Mouse (Mus musculus): Measurements from ENCODE around the gene Mex3a. TPM values are rescaled to one million over a fixed set of nuclear protein-coding genes. Genes with fewer than 3 reads are reported as not detected.

The Mex3a gene
- polyA plus RNA-seq, 1 experiment from 2014 or later = 43.5 TPM

DNA sequence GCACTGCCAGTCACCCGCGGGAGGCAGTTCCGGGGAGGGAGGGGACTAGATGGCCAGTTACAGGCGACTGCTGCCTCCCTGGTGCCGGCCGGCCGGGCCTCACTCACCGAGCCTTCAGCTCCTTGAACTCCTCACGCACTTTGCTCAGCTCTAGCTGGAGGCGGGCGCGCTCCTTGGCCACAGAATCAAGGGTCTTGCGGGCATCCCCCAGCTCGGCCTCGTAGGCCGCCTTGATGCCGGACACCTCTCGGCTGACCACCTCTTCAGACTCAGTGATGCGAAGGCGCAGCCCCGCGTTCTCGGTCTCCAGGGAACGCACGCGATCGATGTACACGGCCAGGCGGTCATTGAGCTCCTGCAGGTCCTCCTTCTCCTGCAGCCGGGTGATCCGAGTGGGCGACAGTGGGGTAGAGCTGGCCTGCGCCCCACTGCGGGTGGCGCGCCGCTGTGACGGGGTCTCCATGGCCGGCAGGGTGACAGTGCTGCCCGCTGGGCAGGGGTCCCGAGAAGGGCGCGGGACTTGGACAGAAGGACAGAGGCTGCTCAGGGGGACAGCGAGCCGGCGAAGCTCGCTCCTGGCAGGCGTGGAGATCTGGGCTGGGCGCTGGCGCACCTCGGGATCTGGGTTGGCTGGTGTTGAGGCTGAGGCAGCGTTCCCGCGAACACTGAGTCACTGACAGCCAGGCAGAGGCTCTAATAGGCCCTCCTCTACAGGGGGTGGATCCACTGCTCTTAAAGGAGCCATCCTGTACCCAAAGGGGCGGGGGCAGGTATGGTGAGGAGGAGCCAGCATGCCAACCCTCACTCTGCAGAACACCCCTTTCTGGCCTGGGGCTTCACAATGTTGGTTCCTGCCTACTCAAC is 29.3 kb upstream of the Mex3a start:
- DNase-seq (ENCODE audit: low spot score) = peak; percentile 57
- H3K4me3 ChIP-seq (ENCODE audit: low read depth, low read length) = peak overlapping the region; percentile 54
- H3K9me3 ChIP-seq (ENCODE audit: control insufficient read depth, low read length) = no peaks in the 10 kb centered on the region
- ATAC-seq (ENCODE audit: insufficient number of reproducible peaks, low FRiP score, low TSS enrichment, low read depth) = peak; percentile 81
- WGBS = under 1% methylated on average over 55 of the region's 55 CpGs
- no peaks in the 10 kb centered on the region for H3K36me3 ChIP-seq (ENCODE audit: control insufficient read depth, insufficient read depth, low read length)
- peaks cover 13% of the 10 kb centered on the region for H3K27me3 ChIP-seq (ENCODE audit: control insufficient read depth, insufficient read depth, low read length)
- H3K27ac ChIP-seq (replicated peaks; ENCODE audit: low read depth, low read length) = no peak overlapping the region
- H3K9ac ChIP-seq (ENCODE audit: low read length) = peak overlapping the region; percentile 61
- peaks cover 27% of the 10 kb centered on the region for H3K4me1 ChIP-seq (ENCODE audit: control insufficient read depth, insufficient read depth, low read length)
- H3K4me2 ChIP-seq (ENCODE audit: low read depth, severe bottlenecking) = peak overlapping the region; percentile 98

DNA sequence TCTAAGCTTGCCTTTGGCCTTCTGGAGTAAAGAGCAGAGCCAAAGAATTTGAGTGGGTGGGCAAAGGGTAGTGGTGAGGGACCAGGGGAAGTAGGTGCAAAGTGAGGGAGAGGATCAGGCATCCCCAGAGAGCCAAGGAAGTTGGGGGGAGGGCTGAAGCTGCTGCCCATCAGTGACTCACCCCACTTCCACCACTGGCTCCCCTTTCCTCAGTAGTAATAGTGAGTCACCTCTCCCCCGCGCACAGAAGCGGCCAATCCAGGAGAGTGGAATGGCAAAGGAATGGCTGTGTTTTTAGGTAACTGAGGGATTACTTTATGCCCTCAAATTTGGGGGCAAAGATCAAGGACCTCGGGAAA is 28.7 kb upstream of the Mex3a start:
- DNase-seq (ENCODE audit: low spot score) = no peak
- H3K27ac ChIP-seq (replicated peaks; ENCODE audit: low read depth, low read length) = no peak overlapping the region

DNA sequence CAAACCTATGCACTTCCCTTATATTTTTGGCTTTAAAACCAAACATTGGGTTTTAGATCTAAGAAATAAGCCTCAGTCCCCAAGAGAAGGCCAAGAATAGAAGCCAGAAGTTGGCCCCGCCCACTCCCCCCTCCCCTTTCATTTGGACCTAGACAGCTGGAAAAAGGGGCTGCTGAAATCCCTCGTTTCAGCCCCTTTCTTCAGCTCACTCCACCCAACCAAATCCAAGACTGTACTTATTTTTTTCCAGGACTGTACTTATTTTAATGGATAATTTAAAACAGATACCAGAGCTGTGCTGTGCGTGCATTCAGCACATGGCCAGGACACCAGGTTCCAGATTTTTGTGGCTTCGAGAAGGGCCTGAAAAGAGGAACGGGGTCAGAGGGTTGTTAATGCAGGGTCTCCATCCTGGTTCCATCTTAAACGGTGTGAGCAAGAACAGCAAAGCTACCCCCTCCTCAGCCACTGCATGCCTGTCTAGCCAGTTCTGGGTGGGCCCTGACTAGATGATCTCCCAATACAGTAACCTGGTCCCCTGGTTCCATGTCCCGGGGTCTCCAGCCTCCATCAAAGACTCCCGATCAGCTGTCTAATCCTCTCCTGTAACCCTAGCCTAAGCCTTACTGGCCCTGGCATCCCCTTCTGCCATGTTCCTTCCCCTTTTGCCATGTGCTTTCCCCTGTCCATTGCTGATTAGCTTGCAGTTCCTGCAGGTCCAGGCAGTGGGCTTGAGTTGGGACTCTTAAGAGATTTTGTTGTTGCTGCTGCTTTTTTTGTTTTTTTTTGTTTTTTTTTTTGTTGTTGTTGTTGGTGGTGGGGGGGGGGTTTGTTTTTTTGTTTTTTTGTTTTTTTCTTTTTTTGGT is 28.1 kb upstream of the Mex3a start:
- Histone ChIP-seq H3K27me3 (ENCODE audit: control insufficient read depth, insufficient read depth, low read length) (peaks cover 13% of the 10 kb centered on the region), H3K9me3 (ENCODE audit: control insufficient read depth, low read length) (no peaks in the 10 kb centered on the region), H3K27ac (replicated peaks; ENCODE audit: low read depth, low read length) (no peak overlapping the region; the same call in 1 of the 2 replicates), H3K4me1 (ENCODE audit: control insufficient read depth, insufficient read depth, low read length) (peaks cover 27% of the 10 kb centered on the region), H3K4me3 (ENCODE audit: low read depth, low read length) (no peak overlapping the region), H3K4me2 (ENCODE audit: low read depth, severe bottlenecking) (no peak overlapping the region), H3K9ac (ENCODE audit: low read length) (no peak overlapping the region), H3K36me3 (ENCODE audit: control insufficient read depth, insufficient read depth, low read length) (no peaks in the 10 kb centered on the region)
- WGBS = 42% methylated on average over 8 of the region's 8 CpGs
- DNase-seq (ENCODE audit: low spot score) = no peak
- no peak for ATAC-seq (ENCODE audit: insufficient number of reproducible peaks, low FRiP score, low TSS enrichment, low read depth)

More for the DNA sequence above, 28.7 kb upstream of the Mex3a start:
- Histone ChIP-seq H3K36me3 (ENCODE audit: control insufficient read depth, insufficient read depth, low read length) (no peaks in the 10 kb centered on the region), H3K4me3 (ENCODE audit: low read depth, low read length) (no peak overlapping the region), H3K4me2 (ENCODE audit: low read depth, severe bottlenecking) (peak overlapping the region; percentile 98), H3K27me3 (ENCODE audit: control insufficient read depth, insufficient read depth, low read length) (peaks cover 13% of the 10 kb centered on the region), H3K9ac (ENCODE audit: low read length) (peak overlapping the region; percentile 61; the same call in 1 of the 2 replicates), H3K4me1 (ENCODE audit: control insufficient read depth, insufficient read depth, low read length) (peaks cover 27% of the 10 kb centered on the region), H3K9me3 (ENCODE audit: control insufficient read depth, low read length) (no peaks in the 10 kb centered on the region)
- no peak for ATAC-seq (ENCODE audit: insufficient number of reproducible peaks, low FRiP score, low TSS enrichment, low read depth)
- WGBS = 18% methylated on average over 4 of the region's 4 CpGs

DNA sequence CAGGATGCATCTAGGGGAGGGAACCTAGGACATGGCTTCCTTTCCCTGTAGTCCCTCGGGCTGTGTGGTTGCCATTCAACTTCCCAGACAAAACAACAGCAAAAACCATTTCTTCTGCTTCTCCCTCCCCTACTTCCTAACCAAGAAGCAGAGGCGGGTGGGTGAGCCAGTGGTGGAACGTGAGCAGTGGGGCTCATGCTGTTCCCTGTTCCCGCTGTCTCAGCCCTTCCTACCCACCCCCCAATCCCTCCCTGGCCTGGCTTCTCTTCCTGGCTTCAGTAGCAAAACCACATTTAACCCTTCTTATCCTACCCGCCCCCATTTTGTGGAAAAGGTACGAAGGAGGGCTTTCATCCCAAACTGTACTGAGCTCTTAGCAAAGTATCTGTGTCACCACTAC is 27.1 kb upstream of the Mex3a start:
- Histone ChIP-seq H3K9ac (ENCODE audit: low read length) (no peak overlapping the region), H3K9me3 (ENCODE audit: control insufficient read depth, low read length) (no peaks in the 10 kb centered on the region), H3K4me3 (ENCODE audit: low read depth, low read length) (no peak overlapping the region), H3K4me2 (ENCODE audit: low read depth, severe bottlenecking) (no peak overlapping the region), H3K36me3 (ENCODE audit: control insufficient read depth, insufficient read depth, low read length) (no peaks in the 10 kb centered on the region), H3K27ac (replicated peaks; ENCODE audit: low read depth, low read length) (no peak overlapping the region; the same call in 1 of the 2 replicates), H3K4me1 (ENCODE audit: control insufficient read depth, insufficient read depth, low read length) (peaks cover 35% of the 10 kb centered on the region), H3K27me3 (ENCODE audit: control insufficient read depth, insufficient read depth, low read length) (peaks cover 13% of the 10 kb centered on the region)
- ATAC-seq (ENCODE audit: insufficient number of reproducible peaks, low FRiP score, low TSS enrichment, low read depth) (no peak), DNase-seq (ENCODE audit: low spot score) (no peak)
- WGBS = 74% methylated on average over 6 of the region's 6 CpGs

DNA sequence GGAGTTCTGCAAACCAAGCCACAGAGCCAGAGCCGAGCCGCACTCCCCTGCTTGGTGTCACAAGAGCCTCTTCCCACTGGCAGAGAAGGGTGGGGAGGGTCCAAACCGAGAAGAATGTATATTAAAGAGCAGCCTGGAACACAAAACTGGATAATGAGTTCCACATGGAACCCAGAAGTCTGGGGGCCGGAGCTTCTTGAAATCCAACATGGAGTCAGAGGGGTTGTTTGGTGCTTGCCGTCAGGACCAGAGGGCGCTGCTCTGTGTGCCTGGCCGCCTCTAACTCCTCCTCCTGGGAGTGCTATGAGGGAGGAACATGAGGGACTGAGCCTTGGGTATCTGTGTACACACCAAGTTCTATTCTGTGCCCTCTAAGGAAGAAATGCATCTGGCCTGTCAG is 26.4 kb upstream of the Mex3a start:
- Histone ChIP-seq H3K9me3 (ENCODE audit: control insufficient read depth, low read length) (no peaks in the 10 kb centered on the region), H3K4me1 (ENCODE audit: control insufficient read depth, insufficient read depth, low read length) (peaks cover 41% of the 10 kb centered on the region), H3K4me2 (ENCODE audit: low read depth, severe bottlenecking) (no peak overlapping the region; the same call in 1 of the 2 replicates), H3K27me3 (ENCODE audit: control insufficient read depth, insufficient read depth, low read length) (peaks cover 13% of the 10 kb centered on the region), H3K27ac (replicated peaks; ENCODE audit: low read depth, low read length) (peak overlapping the region; percentile 32; the same call in 1 of the 2 replicates), H3K9ac (ENCODE audit: low read length) (no peak overlapping the region), H3K4me3 (ENCODE audit: low read depth, low read length) (no peak overlapping the region), H3K36me3 (ENCODE audit: control insufficient read depth, insufficient read depth, low read length) (no peaks in the 10 kb centered on the region)
- ATAC-seq (ENCODE audit: insufficient number of reproducible peaks, low FRiP score, low TSS enrichment, low read depth) (no peak), DNase-seq (ENCODE audit: low spot score) (peak; percentile 52)
- 20% methylated on average over 7 of the region's 7 CpGs for WGBS

DNA sequence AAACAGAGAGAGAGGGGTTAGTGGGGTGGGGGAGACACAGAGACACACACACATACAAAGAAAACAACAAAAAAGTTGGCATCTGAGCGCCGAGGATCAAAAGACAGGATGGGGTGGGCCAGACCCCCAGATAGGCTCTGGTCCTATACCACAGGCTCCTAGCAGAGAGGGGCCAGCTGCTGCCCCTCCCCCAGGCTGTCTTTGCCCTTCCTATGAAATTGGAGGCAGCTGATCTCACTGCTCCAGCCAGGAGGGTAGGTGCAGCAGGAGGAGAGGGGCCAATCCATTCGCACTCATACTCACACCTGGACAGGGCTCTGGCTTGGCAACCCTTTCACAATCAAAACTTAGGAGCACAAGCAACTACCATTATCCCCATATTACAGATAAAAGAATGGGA is 22.9 kb upstream of the Mex3a start:
- no peak for ATAC-seq (ENCODE audit: insufficient number of reproducible peaks, low FRiP score, low TSS enrichment, low read depth)
- H3K4me3 ChIP-seq (ENCODE audit: low read depth, low read length) = peak overlapping the region; percentile 25
- peak overlapping the region; percentile 85 for H3K27ac ChIP-seq (replicated peaks; ENCODE audit: low read depth, low read length)
- H3K27me3 ChIP-seq (ENCODE audit: control insufficient read depth, insufficient read depth, low read length) = no peaks in the 10 kb centered on the region
- H3K4me2 ChIP-seq (ENCODE audit: low read depth, severe bottlenecking) = peak overlapping the region; percentile 57
- peaks cover 43% of the 10 kb centered on the region for H3K4me1 ChIP-seq (ENCODE audit: control insufficient read depth, insufficient read depth, low read length)
- H3K36me3 ChIP-seq (ENCODE audit: control insufficient read depth, insufficient read depth, low read length) = no peaks in the 10 kb centered on the region
- peak; percentile 45 for DNase-seq (ENCODE audit: low spot score)
- H3K9me3 ChIP-seq (ENCODE audit: control insufficient read depth, low read length) = no peaks in the 10 kb centered on the region
- peak overlapping the region; percentile 31; the same call in 1 of the 2 replicates for H3K9ac ChIP-seq (ENCODE audit: low read length)
- 73% methylated on average over 3 of the region's 3 CpGs for WGBS

DNA sequence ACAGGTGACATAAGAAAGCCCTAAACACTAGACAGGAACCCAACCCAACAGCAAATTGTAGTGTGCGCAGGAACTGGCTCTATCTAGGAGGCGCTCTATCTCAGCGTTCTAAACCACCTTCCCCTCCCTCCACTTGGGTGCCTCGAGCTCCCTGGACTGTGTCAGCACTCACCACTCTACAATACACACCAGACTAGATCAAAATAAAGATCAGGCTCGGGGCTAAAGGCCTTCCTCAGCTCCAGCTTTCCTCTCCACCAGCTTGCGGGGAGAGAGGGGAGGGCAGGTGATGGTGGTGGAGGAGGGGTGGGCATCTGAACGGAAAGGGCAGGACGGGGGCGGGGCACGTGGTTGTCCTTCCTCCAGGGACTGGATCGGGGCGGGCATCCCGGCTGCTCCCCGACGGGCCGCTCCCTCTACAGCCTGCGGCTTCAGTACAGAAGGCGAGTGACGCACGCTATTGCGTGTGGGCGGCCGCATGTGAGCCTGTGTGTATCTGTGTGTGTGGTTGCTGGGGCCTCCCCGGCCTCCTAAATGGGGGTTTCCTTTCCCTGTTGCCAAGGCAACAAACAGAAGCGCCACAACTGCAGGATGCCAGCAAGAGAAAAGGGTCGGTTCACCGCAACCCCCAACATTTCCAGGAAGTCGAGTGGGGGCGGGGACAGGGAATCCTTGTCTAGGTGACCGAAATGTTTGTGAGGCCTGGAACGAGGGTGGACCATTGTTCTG is 22.3 kb upstream of the Mex3a start, which contains the start of gene Lmna:
TSS of gene Lmna (minus strand) at position 265 of the 729 bp plus-strand sequence.
- Histone ChIP-seq H3K4me2 (ENCODE audit: low read depth, severe bottlenecking) (peak within 1 kb of the TSS; percentile 57), H3K9me3 (ENCODE audit: control insufficient read depth, low read length) (no peaks in the 10 kb centered on the region), H3K27me3 (ENCODE audit: control insufficient read depth, insufficient read depth, low read length) (no peaks in the 10 kb centered on the region), H3K27ac (replicated peaks; ENCODE audit: low read depth, low read length) (peak within 1 kb of the TSS; percentile 85), H3K9ac (ENCODE audit: low read length) (peak within 1 kb of the TSS; percentile 31), H3K4me1 (ENCODE audit: control insufficient read depth, insufficient read depth, low read length) (peaks cover 42% of the 10 kb centered on the region), H3K4me3 (ENCODE audit: low read depth, low read length) (peak within 1 kb of the TSS; percentile 25), H3K36me3 (ENCODE audit: control insufficient read depth, insufficient read depth, low read length) (no peaks in the 10 kb centered on the region)
- ATAC-seq (ENCODE audit: insufficient number of reproducible peaks, low FRiP score, low TSS enrichment, low read depth) (peak; percentile 90), DNase-seq (ENCODE audit: low spot score) (peak; percentile 96)
- WGBS = 1% methylated on average over 29 of the region's 31 CpGs
